Mouse (Mus musculus) embryonic facial prominence, embryonic 12.5 days (tissue): ENCODE data around the gene Gm26602. TPM values are rescaled to one million over a fixed set of nuclear protein-coding genes. Genes with fewer than 3 reads are reported as not detected.
A peak's percentile ranks its signal among the peaks of the same experiment; 100 is the strongest.

Experiments
- ATAC-seq: fragments of 200-750 bp; cut with Nextera tagmentation; 2 replicates; pipeline ENCODE4 v1.8.0; 2017; ENCODE audit not compliant: insufficient number of reproducible peaks, insufficient read depth, low FRiP score, low TSS enrichment
- H3K27ac ChIP-seq: fragments of 300-500 bp; sonication (generic); 2 replicates; pipeline ENCODE4 v1.5.1; 2016; ENCODE audit warnings: mild to moderate bottlenecking
- H3K27me3 ChIP-seq: fragments of 300-500 bp; sonication (generic); 2 replicates; pipeline ENCODE4 v1.6.1; 2016; ENCODE audit warnings: mild to moderate bottlenecking, moderate library complexity
- H3K36me3 ChIP-seq: fragments of 300-500 bp; sonication (generic); 2 replicates; pipeline ENCODE4 v1.6.1; 2016; ENCODE audit warnings: mild to moderate bottlenecking
- H3K4me1 ChIP-seq: fragments of 300-500 bp; sonication (generic); 2 replicates; pipeline ENCODE4 v1.6.1; 2016
- H3K4me2 ChIP-seq: fragments of 300-500 bp; sonication (generic); replicated peaks from 2 replicates; pipeline ENCODE4 v1.6.1; 2016; ENCODE audit warnings: mild to moderate bottlenecking, moderate library complexity
- H3K4me3 ChIP-seq: fragments of 300-500 bp; sonication (generic); 2 replicates; pipeline ENCODE4 v1.5.1; 2016; ENCODE audit warnings: mild to moderate bottlenecking
- H3K9ac ChIP-seq: fragments of 300-500 bp; sonication (generic); 2 replicates; pipeline ENCODE4 v1.6.1; 2016; ENCODE audit warnings: mild to moderate bottlenecking, moderate library complexity
- H3K9me3 ChIP-seq: fragments of 300-500 bp; sonication (generic); 2 replicates; pipeline ENCODE4 v1.6.1; 2016; ENCODE audit warnings: mild to moderate bottlenecking, moderate library complexity
- WGBS: fragments of 180-500 bp; shearing (Covaris S2); methylation state at CpG from one replicate; pipeline ENCODE4 v1.1.7; 2016; 5-methylcytosine and 5-hydroxymethylcytosine counted together
- polyA plus RNA-seq: library from polyadenylated mRNA; unstranded; fragments of >200 nt; fragmentation: Nextera tagmentation; extraction: Ambion mirVana; gene quantifications from 2 replicates; pipeline ENCODE4 v1.2.1, GENCODE M21; 2016

The Gm26602 gene
- polyA plus RNA-seq, 1 experiment from 2014 or later = 18.8 TPM

- Histone ChIP-seq H3K27ac (peak overlapping the region; percentile 73), H3K9ac (peak overlapping the region; percentile 10; the same call in 1 of the 2 replicates), H3K9me3 (no peaks in the 10 kb centered on the region), H3K27me3 (no peaks in the 10 kb centered on the region), H3K4me1 (peaks cover 10% of the 10 kb centered on the region), H3K36me3 (peaks cover 49% of the 10 kb centered on the region), H3K4me2 (peak overlapping the region; percentile 32), H3K4me3 (peak overlapping the region; percentile 13; the same call in 1 of the 2 replicates)
- 24% methylated on average over 14 of the region's 14 CpGs for WGBS
- no peak for ATAC-seq
These were observed 1.3 kb upstream of the Gm26602 start for GRCm38 (mm10) chr10:79909092-79909922.

DNA sequence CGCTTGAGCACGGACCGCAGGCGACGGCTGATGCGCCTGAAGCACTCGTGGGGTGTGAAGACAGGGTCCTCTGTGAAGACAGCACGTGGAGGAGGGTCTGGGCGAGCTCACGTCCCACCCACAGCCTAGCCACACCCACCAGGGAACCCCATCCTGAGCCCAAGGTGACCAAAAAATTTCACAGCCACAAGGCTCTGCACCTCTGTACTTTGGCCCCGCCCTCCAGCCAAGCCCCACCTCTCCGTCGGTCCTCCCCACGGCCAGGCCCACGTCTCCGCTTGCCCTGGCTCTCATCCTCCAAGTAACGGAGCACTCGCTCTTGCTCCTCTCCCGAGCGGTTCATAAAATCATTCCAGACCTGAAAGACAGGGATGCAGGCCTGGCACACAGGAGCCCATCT is 1.8 kb downstream of the Gm26602 start:
- Histone ChIP-seq H3K4me1 (peaks cover 31% of the 10 kb centered on the region), H3K36me3 (peaks cover 25% of the 10 kb centered on the region), H3K4me2 (no peak overlapping the region), H3K9ac (no peak overlapping the region), H3K9me3 (no peaks in the 10 kb centered on the region), H3K27ac (no peak overlapping the region), H3K4me3 (no peak overlapping the region), H3K27me3 (peaks cover 3% of the 10 kb centered on the region)
- no peak for ATAC-seq
- WGBS = 61% methylated on average over 20 of the region's 20 CpGs

GRCm38 (mm10) chr10:79914131-79914947 is 3.7 kb downstream of the Gm26602 start:
- no peak overlapping the region for H3K4me2 ChIP-seq
- ATAC-seq = no peak
- H3K27ac ChIP-seq = no peak overlapping the region
- H3K9ac ChIP-seq = peak overlapping the region; percentile 27; the same call in 1 of the 2 replicates
- no peaks in the 10 kb centered on the region for H3K9me3 ChIP-seq
- H3K36me3 ChIP-seq = peaks cover 25% of the 10 kb centered on the region
- H3K27me3 ChIP-seq = peaks cover 22% of the 10 kb centered on the region
- H3K4me1 ChIP-seq = peaks cover 40% of the 10 kb centered on the region
- 73% methylated on average over 10 of the region's 11 CpGs for WGBS
- H3K4me3 ChIP-seq = no peak overlapping the region

- peaks cover 25% of the 10 kb centered on the region for H3K36me3 ChIP-seq
- no peaks in the 10 kb centered on the region for H3K9me3 ChIP-seq
- H3K4me2 ChIP-seq = 0 out of 2 replicates have a peak overlapping the region, but pooled peaks have one; percentile 18
- H3K4me1 ChIP-seq = peaks cover 41% of the 10 kb centered on the region
- H3K9ac ChIP-seq = peak overlapping the region; percentile 27; the same call in 1 of the 2 replicates
- no peak for ATAC-seq
- no peak overlapping the region for H3K4me3 ChIP-seq
- H3K27ac ChIP-seq = no peak overlapping the region
- H3K27me3 ChIP-seq = peaks cover 30% of the 10 kb centered on the region
- 77% methylated on average over 7 of the region's 7 CpGs for WGBS
These were observed 4.4 kb downstream of the Gm26602 start for GRCm38 (mm10) chr10:79914948-79915596.

- Histone ChIP-seq H3K4me1 (peaks cover 51% of the 10 kb centered on the region), H3K9me3 (no peaks in the 10 kb centered on the region), H3K36me3 (peaks cover 17% of the 10 kb centered on the region), H3K4me3 (peak overlapping the region; percentile 77), H3K27me3 (peaks cover 40% of the 10 kb centered on the region), H3K4me2 (peak overlapping the region; percentile 90), H3K27ac (peak overlapping the region; percentile 67; the same call in 1 of the 2 replicates), H3K9ac (peak overlapping the region; percentile 95)
- no peak for ATAC-seq
- 8% methylated on average over 8 of the region's 8 CpGs for WGBS
These were observed 5.4 kb downstream of the Gm26602 start for GRCm38 (mm10) chr10:79916081-79916480.

DNA sequence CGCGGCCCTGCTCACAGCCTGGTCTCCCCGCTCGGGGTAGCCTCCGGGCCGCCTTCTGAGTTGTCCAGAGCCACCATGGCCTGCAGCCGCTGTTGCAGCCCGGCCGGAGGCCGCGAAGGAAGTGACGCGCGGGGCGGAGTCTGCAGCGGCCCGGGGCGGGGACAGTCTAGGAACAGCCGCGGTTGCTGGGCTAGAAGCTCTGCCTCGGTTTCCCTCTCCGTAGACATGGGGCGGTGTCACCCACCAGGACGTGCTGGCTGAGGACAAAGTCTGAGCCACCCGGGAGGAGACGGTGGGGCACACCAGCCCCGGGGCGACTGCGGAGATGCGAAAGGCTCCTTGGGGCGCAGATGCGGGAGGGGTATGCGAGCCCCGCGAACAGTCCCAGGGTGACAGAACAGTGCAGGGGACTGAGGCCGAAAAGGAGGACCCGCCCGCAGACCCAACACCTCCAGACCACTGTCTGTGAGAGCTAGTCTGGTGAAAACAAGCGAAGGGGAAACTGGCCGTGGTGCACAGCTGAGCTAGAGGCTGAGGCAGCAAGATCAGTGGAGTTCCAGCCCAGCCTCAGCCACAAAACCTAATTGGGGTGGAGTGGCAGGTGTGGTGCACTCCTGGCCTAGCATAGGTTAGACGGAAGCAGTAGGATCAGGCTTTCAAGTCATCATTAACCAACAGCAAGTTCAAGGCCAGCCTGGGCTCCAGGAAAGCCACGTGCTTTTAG is 6.3 kb downstream of the Gm26602 start, which contains the start of gene Kiss1r:
TSS of gene Kiss1r (plus strand) at position 164 of the 724 bp plus-strand sequence.
- H3K4me1 ChIP-seq = peaks cover 58% of the 10 kb centered on the region
- H3K27me3 ChIP-seq = peaks cover 49% of the 10 kb centered on the region
- peak within 1 kb of the TSS; percentile 67 for H3K27ac ChIP-seq
- peak within 1 kb of the TSS; percentile 90 for H3K4me2 ChIP-seq
- 2% methylated on average over 42 of the region's 42 CpGs for WGBS
- peak within 1 kb of the TSS; percentile 95 for H3K9ac ChIP-seq
- peak; percentile 79 for ATAC-seq
- peaks cover 8% of the 10 kb centered on the region for H3K36me3 ChIP-seq
- H3K9me3 ChIP-seq = no peaks in the 10 kb centered on the region
- H3K4me3 ChIP-seq = peak within 1 kb of the TSS; percentile 77

DNA sequence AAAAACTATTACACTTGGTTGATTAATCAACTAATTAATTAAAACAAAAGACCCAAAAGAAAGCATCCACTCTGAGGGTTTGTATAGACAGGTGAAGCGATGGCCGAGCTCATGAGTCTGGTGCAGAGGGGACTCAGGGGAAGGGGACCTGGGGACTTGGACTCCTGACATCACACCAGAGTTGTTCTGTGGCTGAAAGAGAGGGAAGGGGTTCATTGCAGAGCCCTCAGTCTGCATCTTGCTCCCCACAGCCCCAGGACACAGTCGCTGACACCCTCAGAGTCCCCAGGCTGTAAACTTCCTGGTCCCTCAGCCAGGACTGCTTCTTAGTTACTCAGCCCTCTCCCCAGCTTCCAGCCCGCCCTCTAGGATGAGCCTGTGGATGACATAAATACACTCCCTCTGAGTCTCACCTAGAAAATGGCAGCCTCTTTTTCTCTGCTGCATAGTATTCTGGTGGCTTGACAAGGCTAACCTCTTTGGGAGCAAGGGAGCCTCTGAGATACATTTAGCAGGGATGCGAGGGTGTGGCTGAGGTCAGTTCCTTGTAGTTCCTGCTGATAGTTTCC is 7.0 kb downstream of the Gm26602 start:
- Histone ChIP-seq H3K27me3 (peaks cover 55% of the 10 kb centered on the region), H3K27ac (no peak overlapping the region), H3K4me3 (peak overlapping the region; percentile 77), H3K9ac (no peak overlapping the region), H3K9me3 (no peaks in the 10 kb centered on the region), H3K4me2 (peak overlapping the region; percentile 90; the same call in 1 of the 2 replicates), H3K4me1 (peaks cover 58% of the 10 kb centered on the region), H3K36me3 (peaks cover 2% of the 10 kb centered on the region; the same call in 1 of the 2 replicates)
- WGBS = 65% methylated on average over 5 of the region's 5 CpGs
- no peak for ATAC-seq

DNA sequence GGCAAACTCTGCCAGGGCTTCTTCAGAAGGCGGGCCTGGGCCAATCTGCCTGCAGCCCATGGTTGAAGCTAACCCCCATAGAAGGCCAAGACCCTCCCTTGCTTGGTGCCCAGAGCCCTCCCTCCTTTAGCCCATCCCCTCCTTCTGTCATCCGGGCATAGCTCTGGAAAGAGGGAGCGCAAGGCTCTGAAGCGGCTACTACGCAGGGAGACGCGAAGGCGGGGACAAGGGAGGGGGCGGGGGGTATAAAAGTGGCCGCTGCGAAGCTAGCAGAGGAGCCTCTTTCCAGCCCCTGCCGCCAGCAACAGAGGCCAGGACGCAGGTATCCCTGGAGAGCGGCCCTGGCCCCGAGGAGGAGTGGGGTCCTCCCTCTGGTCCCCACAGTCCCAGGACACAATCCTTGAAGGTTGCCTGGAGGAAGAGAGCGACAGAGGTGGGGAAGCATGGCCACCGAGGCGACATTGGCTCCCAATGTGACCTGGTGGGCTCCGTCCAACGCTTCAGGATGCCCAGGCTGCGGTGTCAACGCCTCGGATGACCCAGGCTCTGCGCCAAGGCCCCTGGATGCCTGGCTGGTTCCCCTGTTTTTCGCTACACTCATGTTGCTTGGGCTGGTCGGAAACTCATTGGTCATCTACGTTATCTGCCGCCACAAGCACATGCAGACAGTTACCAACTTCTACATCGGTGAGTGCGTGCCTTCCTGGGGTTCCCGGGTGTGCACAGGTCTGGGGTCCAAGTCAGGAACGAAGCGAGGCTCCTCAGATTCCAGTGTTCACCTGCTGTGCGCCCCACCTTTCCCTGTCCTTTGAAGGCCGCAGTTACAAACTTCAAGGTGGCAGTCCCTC is 7.8 kb downstream of the Gm26602 start:
- Histone ChIP-seq H3K9me3 (no peaks in the 10 kb centered on the region), H3K27me3 (peaks cover 64% of the 10 kb centered on the region), H3K36me3 (no peaks in the 10 kb centered on the region), H3K4me3 (peak overlapping the region; percentile 11), H3K27ac (no peak overlapping the region), H3K4me2 (peak overlapping the region; percentile 35), H3K9ac (0 out of 2 replicates have a peak overlapping the region, but pooled peaks have one; percentile 11), H3K4me1 (peaks cover 58% of the 10 kb centered on the region)
- 7% methylated on average over 35 of the region's 35 CpGs for WGBS
- no peak for ATAC-seq

- Histone ChIP-seq H3K27me3 (peaks cover 66% of the 10 kb centered on the region), H3K4me3 (peak overlapping the region; percentile 17; the same call in 1 of the 2 replicates), H3K36me3 (no peaks in the 10 kb centered on the region), H3K9me3 (no peaks in the 10 kb centered on the region), H3K9ac (no peak overlapping the region), H3K4me2 (peak overlapping the region; percentile 35), H3K27ac (no peak overlapping the region), H3K4me1 (peaks cover 53% of the 10 kb centered on the region)
- WGBS = 2% methylated on average over 21 of the region's 21 CpGs
- no peak for ATAC-seq
These were observed 8.7 kb downstream of the Gm26602 start for GRCm38 (mm10) chr10:79919251-79919849.
